Mouse (Mus musculus): ENCODE data around the gene Dgki. TPM values are rescaled to one million over a fixed set of nuclear protein-coding genes. Genes with fewer than 3 reads are reported as not detected.

The Dgki gene
- polyA plus RNA-seq, 1 experiment from 2014 or later: 0.97 TPM

DNA sequence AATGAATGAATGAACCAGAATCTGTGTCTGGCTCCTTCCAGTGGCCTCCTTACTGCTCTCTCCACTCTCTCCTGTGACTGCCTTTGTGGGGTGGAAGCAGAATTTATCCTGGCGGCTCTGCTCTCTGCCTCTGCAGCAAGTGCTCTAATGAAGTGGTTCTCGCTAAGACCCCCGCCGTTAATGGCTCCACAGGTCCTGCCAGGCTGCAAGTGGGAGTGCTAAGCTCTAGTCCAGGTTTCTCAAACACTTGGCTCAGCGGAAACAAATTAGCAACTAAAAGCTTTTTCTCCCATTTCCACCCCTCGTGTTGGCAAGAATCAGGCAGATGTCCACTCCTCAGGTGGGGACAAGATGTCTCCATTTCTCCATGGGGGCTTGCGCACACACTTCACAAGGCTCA is 28.7 kb upstream of the Dgki start:
- Histone ChIP-seq H3K9me3 (ENCODE audit: control insufficient read depth, low read length) (no peaks in the 10 kb centered on the region), H3K27me3 (ENCODE audit: control insufficient read depth, insufficient read depth, low read length) (no peaks in the 10 kb centered on the region), H3K36me3 (ENCODE audit: control insufficient read depth, insufficient read depth, low read length) (peaks cover 6% of the 10 kb centered on the region; the same call in 1 of the 2 replicates), H3K4me3 (ENCODE audit: low read depth, low read length) (no peak overlapping the region), H3K27ac (replicated peaks; ENCODE audit: low read depth, low read length) (no peak overlapping the region), H3K9ac (ENCODE audit: low read length) (peak overlapping the region; percentile 12; the same call in 1 of the 2 replicates), H3K4me2 (ENCODE audit: low read depth, severe bottlenecking) (no peak overlapping the region), H3K4me1 (ENCODE audit: control insufficient read depth, insufficient read depth, low read length) (peaks cover 11% of the 10 kb centered on the region)
- peak; percentile 44 for DNase-seq (ENCODE audit: low spot score)
- 24% methylated on average over 7 of the region's 7 CpGs for WGBS
- ATAC-seq (ENCODE audit: insufficient number of reproducible peaks, low FRiP score, low TSS enrichment, low read depth): no peak

- ATAC-seq (ENCODE audit: insufficient number of reproducible peaks, low FRiP score, low TSS enrichment, low read depth) (no peak), DNase-seq (ENCODE audit: low spot score) (no peak)
- Histone ChIP-seq H3K4me2 (ENCODE audit: low read depth, severe bottlenecking) (no peak overlapping the region), H3K9ac (ENCODE audit: low read length) (no peak overlapping the region), H3K36me3 (ENCODE audit: control insufficient read depth, insufficient read depth, low read length) (peaks cover 6% of the 10 kb centered on the region; the same call in 1 of the 2 replicates), H3K9me3 (ENCODE audit: control insufficient read depth, low read length) (no peaks in the 10 kb centered on the region), H3K4me3 (ENCODE audit: low read depth, low read length) (no peak overlapping the region), H3K27ac (replicated peaks; ENCODE audit: low read depth, low read length) (no peak overlapping the region), H3K4me1 (ENCODE audit: control insufficient read depth, insufficient read depth, low read length) (peaks cover 8% of the 10 kb centered on the region), H3K27me3 (ENCODE audit: control insufficient read depth, insufficient read depth, low read length) (no peaks in the 10 kb centered on the region)
- WGBS: 64% methylated on average over 6 of the region's 6 CpGs
Observed at GRCm38 (mm10) chr6:37327519-37327918, 27.5 kb upstream of the Dgki start.

DNA sequence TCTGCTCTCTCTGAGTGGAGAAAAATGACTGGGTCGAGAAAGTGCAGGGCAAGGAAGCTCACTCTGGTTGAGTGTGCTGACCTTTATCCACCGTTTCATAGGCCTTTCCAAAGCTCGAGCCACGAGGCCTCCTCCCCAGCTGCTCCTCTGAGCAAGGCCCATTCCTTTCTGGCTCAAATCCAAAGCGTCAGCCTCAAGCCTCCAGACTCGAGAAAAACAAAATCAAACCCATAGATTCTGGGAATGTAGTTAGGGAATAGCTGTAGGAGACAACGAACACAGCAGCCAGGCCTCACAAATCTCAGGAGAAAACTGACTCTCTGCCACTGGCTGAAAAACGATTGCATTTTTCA is 26.6 kb upstream of the Dgki start:
- DNase-seq (ENCODE audit: low spot score): no peak
- WGBS: 56% methylated on average over 8 of the region's 8 CpGs

DNA sequence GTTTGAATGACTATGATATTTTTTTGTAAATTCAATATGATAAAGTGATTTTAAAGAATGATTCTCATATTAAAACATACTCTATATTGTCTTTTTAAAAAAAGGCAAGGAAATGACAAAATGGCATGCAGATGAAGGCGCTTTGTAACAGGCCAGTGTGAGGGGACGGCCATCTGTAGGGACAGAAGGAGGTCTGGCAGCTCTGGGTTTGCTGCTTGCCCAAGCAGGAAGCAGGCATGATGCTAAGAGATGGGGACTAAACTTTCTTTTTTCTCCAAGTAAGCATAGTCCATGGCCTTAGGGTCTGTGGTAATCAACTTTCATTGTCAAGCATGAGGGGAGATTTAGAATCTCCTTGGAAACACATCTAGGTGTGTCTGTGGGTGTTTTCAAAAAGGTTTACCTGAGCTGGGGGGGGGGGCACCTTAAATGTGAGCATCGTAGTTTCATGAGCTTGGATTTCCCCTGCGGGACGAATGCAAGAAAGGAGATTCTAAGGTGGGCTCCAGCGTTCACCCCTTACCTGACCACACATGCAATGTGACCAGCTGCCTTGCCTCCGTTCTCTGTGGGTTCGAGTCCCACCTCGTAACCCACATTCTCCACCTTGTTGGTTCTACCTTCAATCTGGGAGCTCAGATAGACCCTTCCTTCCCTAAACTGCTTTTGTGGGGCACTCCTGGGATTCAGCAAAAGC is 26.1 kb upstream of the Dgki start:
- no peaks in the 10 kb centered on the region for H3K27me3 ChIP-seq (ENCODE audit: control insufficient read depth, insufficient read depth, low read length)
- no peak overlapping the region for H3K4me2 ChIP-seq (ENCODE audit: low read depth, severe bottlenecking)
- no peaks in the 10 kb centered on the region for H3K9me3 ChIP-seq (ENCODE audit: control insufficient read depth, low read length)
- no peak for ATAC-seq (ENCODE audit: insufficient number of reproducible peaks, low FRiP score, low TSS enrichment, low read depth)
- no peak overlapping the region for H3K27ac ChIP-seq (replicated peaks; ENCODE audit: low read depth, low read length)
- WGBS: 91% methylated on average over 9 of the region's 9 CpGs
- no peak overlapping the region for H3K4me3 ChIP-seq (ENCODE audit: low read depth, low read length)
- no peaks in the 10 kb centered on the region for H3K36me3 ChIP-seq (ENCODE audit: control insufficient read depth, insufficient read depth, low read length)
- DNase-seq (ENCODE audit: low spot score): no peak
- H3K4me1 ChIP-seq (ENCODE audit: control insufficient read depth, insufficient read depth, low read length): peaks cover 8% of the 10 kb centered on the region
- no peak overlapping the region for H3K9ac ChIP-seq (ENCODE audit: low read length)

More for the DNA sequence above, 26.6 kb upstream of the Dgki start:
- no peaks in the 10 kb centered on the region for H3K27me3 ChIP-seq (ENCODE audit: control insufficient read depth, insufficient read depth, low read length)
- H3K4me1 ChIP-seq (ENCODE audit: control insufficient read depth, insufficient read depth, low read length): peaks cover 8% of the 10 kb centered on the region
- H3K9ac ChIP-seq (ENCODE audit: low read length): no peak overlapping the region
- H3K9me3 ChIP-seq (ENCODE audit: control insufficient read depth, low read length): no peaks in the 10 kb centered on the region
- no peak overlapping the region for H3K4me2 ChIP-seq (ENCODE audit: low read depth, severe bottlenecking)
- ATAC-seq (ENCODE audit: insufficient number of reproducible peaks, low FRiP score, low TSS enrichment, low read depth): no peak
- H3K4me3 ChIP-seq (ENCODE audit: low read depth, low read length): no peak overlapping the region
- no peak overlapping the region for H3K27ac ChIP-seq (replicated peaks; ENCODE audit: low read depth, low read length)
- no peaks in the 10 kb centered on the region for H3K36me3 ChIP-seq (ENCODE audit: control insufficient read depth, insufficient read depth, low read length)

DNA sequence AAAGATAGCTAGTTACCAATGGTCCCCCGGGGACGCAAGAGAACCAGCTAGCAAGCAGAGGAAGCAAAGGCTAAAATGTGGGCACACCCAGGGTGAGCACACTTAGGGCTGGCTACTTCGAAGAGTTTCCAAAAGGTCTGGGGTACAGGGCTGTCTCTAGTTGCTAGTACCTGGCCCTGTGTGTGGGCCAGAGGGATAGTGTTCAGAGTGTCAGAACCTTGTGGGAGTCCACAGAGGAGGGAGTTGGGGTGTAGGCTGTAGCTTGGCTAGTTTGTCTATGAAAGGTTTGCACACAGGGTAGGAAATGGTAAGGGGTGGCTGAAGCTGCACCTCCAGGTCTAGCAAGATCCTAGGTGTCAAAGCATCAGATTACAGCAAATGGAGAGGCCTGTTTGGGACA is 25.1 kb upstream of the Dgki start:
- Histone ChIP-seq H3K27me3 (ENCODE audit: control insufficient read depth, insufficient read depth, low read length) (no peaks in the 10 kb centered on the region), H3K9me3 (ENCODE audit: control insufficient read depth, low read length) (no peaks in the 10 kb centered on the region), H3K27ac (replicated peaks; ENCODE audit: low read depth, low read length) (no peak overlapping the region), H3K36me3 (ENCODE audit: control insufficient read depth, insufficient read depth, low read length) (no peaks in the 10 kb centered on the region), H3K9ac (ENCODE audit: low read length) (no peak overlapping the region), H3K4me2 (ENCODE audit: low read depth, severe bottlenecking) (no peak overlapping the region), H3K4me1 (ENCODE audit: control insufficient read depth, insufficient read depth, low read length) (peaks cover 8% of the 10 kb centered on the region), H3K4me3 (ENCODE audit: low read depth, low read length) (no peak overlapping the region)
- 85% methylated on average over 3 of the region's 3 CpGs for WGBS
- no peak for DNase-seq (ENCODE audit: low spot score)
- ATAC-seq (ENCODE audit: insufficient number of reproducible peaks, low FRiP score, low TSS enrichment, low read depth): no peak

DNA sequence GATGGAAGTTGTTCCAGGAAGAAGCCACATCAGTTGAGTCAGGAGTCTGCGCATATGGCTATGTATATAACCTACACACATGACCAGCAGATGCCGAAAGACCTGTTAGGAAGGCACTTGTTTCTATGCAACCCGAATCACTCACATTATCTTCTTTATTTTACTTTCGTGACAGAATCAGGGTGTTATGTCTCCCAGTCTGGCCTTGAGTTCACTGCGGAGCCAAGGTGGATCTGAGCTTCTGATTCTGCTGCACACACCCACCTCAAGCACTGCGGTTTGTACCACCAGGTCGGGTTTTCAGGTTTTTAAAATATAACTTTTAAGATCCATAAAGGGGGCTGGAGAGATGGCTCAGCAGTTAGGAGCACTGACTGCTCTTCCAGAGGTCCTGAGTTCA is 22.7 kb upstream of the Dgki start:
- Histone ChIP-seq H3K4me1 (ENCODE audit: control insufficient read depth, insufficient read depth, low read length) (peaks cover 3% of the 10 kb centered on the region; the same call in 1 of the 2 replicates), H3K4me3 (ENCODE audit: low read depth, low read length) (no peak overlapping the region), H3K36me3 (ENCODE audit: control insufficient read depth, insufficient read depth, low read length) (no peaks in the 10 kb centered on the region), H3K27me3 (ENCODE audit: control insufficient read depth, insufficient read depth, low read length) (no peaks in the 10 kb centered on the region), H3K4me2 (ENCODE audit: low read depth, severe bottlenecking) (no peak overlapping the region), H3K27ac (replicated peaks; ENCODE audit: low read depth, low read length) (no peak overlapping the region), H3K9me3 (ENCODE audit: control insufficient read depth, low read length) (no peaks in the 10 kb centered on the region), H3K9ac (ENCODE audit: low read length) (no peak overlapping the region)
- no peak for DNase-seq (ENCODE audit: low spot score)
- no peak for ATAC-seq (ENCODE audit: insufficient number of reproducible peaks, low FRiP score, low TSS enrichment, low read depth)
- 89% methylated on average over 7 of the region's 7 CpGs for WGBS

GRCm38 (mm10) chr6:37322088-37322487 is 22.1 kb upstream of the Dgki start:
- Histone ChIP-seq H3K4me1 (ENCODE audit: control insufficient read depth, insufficient read depth, low read length) (no peaks in the 10 kb centered on the region), H3K36me3 (ENCODE audit: control insufficient read depth, insufficient read depth, low read length) (no peaks in the 10 kb centered on the region), H3K4me2 (ENCODE audit: low read depth, severe bottlenecking) (no peak overlapping the region), H3K27me3 (ENCODE audit: control insufficient read depth, insufficient read depth, low read length) (no peaks in the 10 kb centered on the region), H3K4me3 (ENCODE audit: low read depth, low read length) (no peak overlapping the region), H3K9me3 (ENCODE audit: control insufficient read depth, low read length) (no peaks in the 10 kb centered on the region), H3K27ac (replicated peaks; ENCODE audit: low read depth, low read length) (no peak overlapping the region), H3K9ac (ENCODE audit: low read length) (no peak overlapping the region)
- DNase-seq (ENCODE audit: low spot score) (no peak), ATAC-seq (ENCODE audit: insufficient number of reproducible peaks, low FRiP score, low TSS enrichment, low read depth) (no peak)
- WGBS: 89% methylated on average over 9 of the region's 9 CpGs

DNA sequence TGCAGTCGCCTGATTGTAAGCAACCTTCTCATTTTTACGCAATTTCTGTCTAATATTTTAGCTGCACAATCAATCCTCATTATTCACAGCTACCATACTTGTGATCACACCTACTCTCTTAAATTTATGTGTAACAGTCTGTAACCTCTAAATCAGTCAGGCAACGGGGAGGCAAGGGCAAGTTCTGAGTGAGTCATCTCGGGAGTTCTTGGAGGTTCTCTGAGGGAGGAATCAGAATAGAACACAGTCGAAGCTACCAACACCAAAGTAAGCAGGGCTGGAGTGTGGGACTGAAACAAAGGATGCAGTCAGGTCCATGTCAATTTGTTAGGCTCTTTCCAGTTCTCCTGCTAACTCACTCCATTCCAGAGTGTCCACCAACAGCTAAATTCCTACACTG is 17.9 kb upstream of the Dgki start:
- Histone ChIP-seq H3K4me1 (ENCODE audit: control insufficient read depth, insufficient read depth, low read length) (no peaks in the 10 kb centered on the region), H3K9ac (ENCODE audit: low read length) (no peak overlapping the region), H3K4me3 (ENCODE audit: low read depth, low read length) (no peak overlapping the region), H3K36me3 (ENCODE audit: control insufficient read depth, insufficient read depth, low read length) (no peaks in the 10 kb centered on the region), H3K27ac (replicated peaks; ENCODE audit: low read depth, low read length) (no peak overlapping the region), H3K9me3 (ENCODE audit: control insufficient read depth, low read length) (no peaks in the 10 kb centered on the region), H3K4me2 (ENCODE audit: low read depth, severe bottlenecking) (no peak overlapping the region), H3K27me3 (ENCODE audit: control insufficient read depth, insufficient read depth, low read length) (no peaks in the 10 kb centered on the region)
- WGBS: 83% methylated on average over 5 of the region's 5 CpGs
- no peak for DNase-seq (ENCODE audit: low spot score)
- no peak for ATAC-seq (ENCODE audit: insufficient number of reproducible peaks, low FRiP score, low TSS enrichment, low read depth)

- ATAC-seq (ENCODE audit: insufficient number of reproducible peaks, low FRiP score, low TSS enrichment, low read depth) (no peak), DNase-seq (ENCODE audit: low spot score) (no peak)
- no peaks in the 10 kb centered on the region for H3K36me3 ChIP-seq (ENCODE audit: control insufficient read depth, insufficient read depth, low read length)
- H3K9me3 ChIP-seq (ENCODE audit: control insufficient read depth, low read length): no peaks in the 10 kb centered on the region
- H3K27ac ChIP-seq (replicated peaks; ENCODE audit: low read depth, low read length): no peak overlapping the region
- no peak overlapping the region for H3K9ac ChIP-seq (ENCODE audit: low read length)
- H3K4me1 ChIP-seq (ENCODE audit: control insufficient read depth, insufficient read depth, low read length): no peaks in the 10 kb centered on the region
- no peak overlapping the region for H3K4me2 ChIP-seq (ENCODE audit: low read depth, severe bottlenecking)
- H3K27me3 ChIP-seq (ENCODE audit: control insufficient read depth, insufficient read depth, low read length): no peaks in the 10 kb centered on the region
- H3K4me3 ChIP-seq (ENCODE audit: low read depth, low read length): no peak overlapping the region
Observed at GRCm38 (mm10) chr6:37315440-37315839, 15.5 kb upstream of the Dgki start.

Data from limb, embryonic 11.5 days (tissue).